Mouse (Mus musculus) urinary bladder, postnatal 25 days (tissue): ENCODE data around the gene Tmem179.
A peak's percentile ranks its signal among the peaks of the same experiment; 100 is the strongest.

ENCODE experiments used
- DNase-seq: peaks from one replicate; pipeline ENCODE4 v3.0.0; 2022; ENCODE audit warnings: low spot score

Gene Tmem179

GRCm38 (mm10) chr12:112463209-112463608 lies 53.3 kb downstream of the Tmem179 start:
- no peak for DNase-seq

GRCm38 (mm10) chr12:112462423-112462822 lies 54.1 kb downstream of the Tmem179 start:
- no peak for DNase-seq

- no peak for DNase-seq
These were observed 58.7 kb downstream of the Tmem179 start for GRCm38 (mm10) chr12:112457839-112458238.

- DNase-seq = no peak
These were observed 60.3 kb downstream of the Tmem179 start for GRCm38 (mm10) chr12:112456144-112456713.

- DNase-seq = no peak
These were observed 64.7 kb downstream of the Tmem179 start for GRCm38 (mm10) chr12:112451826-112452225.

GRCm38 (mm10) chr12:112451381-112451780 lies 65.2 kb downstream of the Tmem179 start:
- no peak for DNase-seq

- peak; percentile 27 for DNase-seq
These were observed 65.7 kb downstream of the Tmem179 start for GRCm38 (mm10) chr12:112450883-112451282.
